Mouse (Mus musculus): Measurements from ENCODE around the gene Agps. TPM values are rescaled to one million over a fixed set of nuclear protein-coding genes. Genes with fewer than 3 reads are reported as not detected.

The Agps gene
- polyA plus RNA-seq, 1 experiment from 2014 or later: 24.7 TPM

- H3K27me3 ChIP-seq (ENCODE audit: control insufficient read depth, insufficient read depth, low read length): no peaks in the 10 kb centered on the region
- H3K9me3 ChIP-seq (replicated peaks; ENCODE audit: control insufficient read depth, low read length): peaks cover 5% of the 10 kb centered on the region
- ATAC-seq (replicated peaks; ENCODE audit: extremely low read depth, insufficient read depth, low FRiP score): no peak
- no peak overlapping the region for H3K9ac ChIP-seq (ENCODE audit: low read length)
- H3K36me3 ChIP-seq (ENCODE audit: control insufficient read depth, insufficient read depth): peaks cover 13% of the 10 kb centered on the region
- 74% methylated on average over 5 of the region's 5 CpGs for WGBS
- no peak overlapping the region for H3K4me3 ChIP-seq (ENCODE audit: low read length)
- no peak overlapping the region for H3K4me2 ChIP-seq (ENCODE audit: low read depth, low read length)
- no peak overlapping the region for H3K27ac ChIP-seq (ENCODE audit: low read length)
- no peaks in the 10 kb centered on the region for H3K4me1 ChIP-seq (ENCODE audit: control insufficient read depth, insufficient read depth, low read length)
Measured at GRCm38 (mm10) chr2:75895711-75896110, 63.7 kb downstream of the Agps start.

- H3K36me3 ChIP-seq (ENCODE audit: control insufficient read depth, insufficient read depth): peaks cover 13% of the 10 kb centered on the region
- no peaks in the 10 kb centered on the region for H3K4me1 ChIP-seq (ENCODE audit: control insufficient read depth, insufficient read depth, low read length)
- H3K9ac ChIP-seq (ENCODE audit: low read length): no peak overlapping the region
- no peak for ATAC-seq (replicated peaks; ENCODE audit: extremely low read depth, insufficient read depth, low FRiP score)
- H3K27ac ChIP-seq (ENCODE audit: low read length): no peak overlapping the region
- no peaks in the 10 kb centered on the region for H3K27me3 ChIP-seq (ENCODE audit: control insufficient read depth, insufficient read depth, low read length)
- peaks cover 5% of the 10 kb centered on the region for H3K9me3 ChIP-seq (replicated peaks; ENCODE audit: control insufficient read depth, low read length)
- H3K4me3 ChIP-seq (ENCODE audit: low read length): no peak overlapping the region
- H3K4me2 ChIP-seq (ENCODE audit: low read depth, low read length): no peak overlapping the region
- 84% methylated on average over 1 of the region's 1 CpGs for WGBS
Measured at GRCm38 (mm10) chr2:75900281-75900680, 68.3 kb downstream of the Agps start.

- Histone ChIP-seq H3K36me3 (ENCODE audit: control insufficient read depth, insufficient read depth) (peaks cover 13% of the 10 kb centered on the region), H3K9me3 (replicated peaks; ENCODE audit: control insufficient read depth, low read length) (peaks cover 5% of the 10 kb centered on the region), H3K27ac (ENCODE audit: low read length) (no peak overlapping the region), H3K4me3 (ENCODE audit: low read length) (no peak overlapping the region), H3K4me1 (ENCODE audit: control insufficient read depth, insufficient read depth, low read length) (no peaks in the 10 kb centered on the region), H3K9ac (ENCODE audit: low read length) (no peak overlapping the region), H3K27me3 (ENCODE audit: control insufficient read depth, insufficient read depth, low read length) (no peaks in the 10 kb centered on the region), H3K4me2 (ENCODE audit: low read depth, low read length) (no peak overlapping the region)
- no peak for ATAC-seq (replicated peaks; ENCODE audit: extremely low read depth, insufficient read depth, low FRiP score)
- WGBS: 72% methylated on average over 9 of the region's 9 CpGs
Measured at GRCm38 (mm10) chr2:75901869-75902268, 69.9 kb downstream of the Agps start.

- Histone ChIP-seq H3K4me1 (ENCODE audit: control insufficient read depth, insufficient read depth, low read length) (no peaks in the 10 kb centered on the region), H3K9me3 (replicated peaks; ENCODE audit: control insufficient read depth, low read length) (no peaks in the 10 kb centered on the region), H3K27me3 (ENCODE audit: control insufficient read depth, insufficient read depth, low read length) (no peaks in the 10 kb centered on the region), H3K4me3 (ENCODE audit: low read length) (no peak overlapping the region), H3K9ac (ENCODE audit: low read length) (no peak overlapping the region), H3K4me2 (ENCODE audit: low read depth, low read length) (no peak overlapping the region), H3K36me3 (ENCODE audit: control insufficient read depth, insufficient read depth) (peaks cover 7% of the 10 kb centered on the region; the same call in 1 of the 2 replicates), H3K27ac (ENCODE audit: low read length) (no peak overlapping the region)
- ATAC-seq (replicated peaks; ENCODE audit: extremely low read depth, insufficient read depth, low FRiP score): no peak
- WGBS: 76% methylated on average over 1 of the region's 1 CpGs
Measured at GRCm38 (mm10) chr2:75907142-75907541, 75.2 kb downstream of the Agps start.

GRCm38 (mm10) chr2:75915040-75915439 lies 83.1 kb downstream of the Agps start:
- 78% methylated on average over 3 of the region's 3 CpGs for WGBS
- no peaks in the 10 kb centered on the region for H3K4me1 ChIP-seq (ENCODE audit: control insufficient read depth, insufficient read depth, low read length)
- H3K27me3 ChIP-seq (ENCODE audit: control insufficient read depth, insufficient read depth, low read length): no peaks in the 10 kb centered on the region
- peaks cover 9% of the 10 kb centered on the region; the same call in 1 of the 2 replicates for H3K36me3 ChIP-seq (ENCODE audit: control insufficient read depth, insufficient read depth)
- no peak overlapping the region for H3K27ac ChIP-seq (ENCODE audit: low read length)
- H3K4me2 ChIP-seq (ENCODE audit: low read depth, low read length): no peak overlapping the region
- H3K4me3 ChIP-seq (ENCODE audit: low read length): no peak overlapping the region
- no peaks in the 10 kb centered on the region for H3K9me3 ChIP-seq (replicated peaks; ENCODE audit: control insufficient read depth, low read length)
- no peak for ATAC-seq (replicated peaks; ENCODE audit: extremely low read depth, insufficient read depth, low FRiP score)
- no peak overlapping the region for H3K9ac ChIP-seq (ENCODE audit: low read length)

- no peak for ATAC-seq (replicated peaks; ENCODE audit: extremely low read depth, insufficient read depth, low FRiP score)
- no peak overlapping the region for H3K4me3 ChIP-seq (ENCODE audit: low read length)
- no peaks in the 10 kb centered on the region for H3K27me3 ChIP-seq (ENCODE audit: control insufficient read depth, insufficient read depth, low read length)
- H3K27ac ChIP-seq (ENCODE audit: low read length): no peak overlapping the region
- no peaks in the 10 kb centered on the region for H3K9me3 ChIP-seq (replicated peaks; ENCODE audit: control insufficient read depth, low read length)
- H3K4me1 ChIP-seq (ENCODE audit: control insufficient read depth, insufficient read depth, low read length): no peaks in the 10 kb centered on the region
- no peak overlapping the region for H3K9ac ChIP-seq (ENCODE audit: low read length)
- H3K4me2 ChIP-seq (ENCODE audit: low read depth, low read length): no peak overlapping the region
- 92% methylated on average over 4 of the region's 4 CpGs for WGBS
- H3K36me3 ChIP-seq (ENCODE audit: control insufficient read depth, insufficient read depth): peaks cover 2% of the 10 kb centered on the region; the same call in 1 of the 2 replicates
Measured at GRCm38 (mm10) chr2:75923807-75924340, 91.9 kb downstream of the Agps start.

GRCm38 (mm10) chr2:75926061-75926460 lies 94.1 kb downstream of the Agps start:
- ATAC-seq (replicated peaks; ENCODE audit: extremely low read depth, insufficient read depth, low FRiP score): no peak
- Histone ChIP-seq H3K9me3 (replicated peaks; ENCODE audit: control insufficient read depth, low read length) (no peaks in the 10 kb centered on the region), H3K4me2 (ENCODE audit: low read depth, low read length) (no peak overlapping the region), H3K36me3 (ENCODE audit: control insufficient read depth, insufficient read depth) (peaks cover 2% of the 10 kb centered on the region; the same call in 1 of the 2 replicates), H3K27ac (ENCODE audit: low read length) (no peak overlapping the region), H3K27me3 (ENCODE audit: control insufficient read depth, insufficient read depth, low read length) (no peaks in the 10 kb centered on the region), H3K4me3 (ENCODE audit: low read length) (no peak overlapping the region), H3K9ac (ENCODE audit: low read length) (no peak overlapping the region), H3K4me1 (ENCODE audit: control insufficient read depth, insufficient read depth, low read length) (peaks cover 2% of the 10 kb centered on the region)
- WGBS: 84% methylated on average over 5 of the region's 5 CpGs

GRCm38 (mm10) chr2:75928011-75928410 lies 96.0 kb downstream of the Agps start:
- H3K27me3 ChIP-seq (ENCODE audit: control insufficient read depth, insufficient read depth, low read length): no peaks in the 10 kb centered on the region
- H3K4me2 ChIP-seq (ENCODE audit: low read depth, low read length): no peak overlapping the region
- H3K36me3 ChIP-seq (ENCODE audit: control insufficient read depth, insufficient read depth): peaks cover 4% of the 10 kb centered on the region
- ATAC-seq (replicated peaks; ENCODE audit: extremely low read depth, insufficient read depth, low FRiP score): no peak
- H3K4me1 ChIP-seq (ENCODE audit: control insufficient read depth, insufficient read depth, low read length): peaks cover 2% of the 10 kb centered on the region
- no peak overlapping the region for H3K27ac ChIP-seq (ENCODE audit: low read length)
- 92% methylated on average over 3 of the region's 3 CpGs for WGBS
- no peak overlapping the region for H3K4me3 ChIP-seq (ENCODE audit: low read length)
- H3K9me3 ChIP-seq (replicated peaks; ENCODE audit: control insufficient read depth, low read length): no peaks in the 10 kb centered on the region
- H3K9ac ChIP-seq (ENCODE audit: low read length): no peak overlapping the region

- Histone ChIP-seq H3K27me3 (ENCODE audit: control insufficient read depth, insufficient read depth, low read length) (no peaks in the 10 kb centered on the region), H3K27ac (ENCODE audit: low read length) (no peak overlapping the region), H3K4me1 (ENCODE audit: control insufficient read depth, insufficient read depth, low read length) (peaks cover 7% of the 10 kb centered on the region), H3K4me3 (ENCODE audit: low read length) (no peak overlapping the region), H3K9me3 (replicated peaks; ENCODE audit: control insufficient read depth, low read length) (no peaks in the 10 kb centered on the region), H3K9ac (ENCODE audit: low read length) (no peak overlapping the region), H3K36me3 (ENCODE audit: control insufficient read depth, insufficient read depth) (peaks cover 4% of the 10 kb centered on the region), H3K4me2 (ENCODE audit: low read depth, low read length) (no peak overlapping the region)
- no peak for ATAC-seq (replicated peaks; ENCODE audit: extremely low read depth, insufficient read depth, low FRiP score)
- 95% methylated on average over 2 of the region's 2 CpGs for WGBS
Measured at GRCm38 (mm10) chr2:75929141-75929540, 97.2 kb downstream of the Agps start.

Measured in heart, embryonic 16.5 days (tissue).